Mouse (Mus musculus): ENCODE measurements around the gene Il1b. TPM values are rescaled to one million over a fixed set of nuclear protein-coding genes. Genes with fewer than 3 reads are reported as not detected.

The Il1b gene
- polyA plus RNA-seq (2014; fragmentation: Illumina TruSeq; extraction: RNeasy Lipid Tissue Mini Kit (QIAGEN cat#74804); ENCODE audit: low replicate concordance) = 5.3 TPM

GRCm38 (mm10) chr2:129371039-129371438 lies at the start of gene Il1b:
TSS of gene Il1b (minus strand) at chr2:129371139.

Other genes starting within 250 kb of the Il1b start
- 2.6 TPM for gene Chchd5, start 241.4 kb downstream of the Il1b start, polyA plus RNA-seq (2014; fragmentation: Illumina TruSeq; extraction: RNeasy Lipid Tissue Mini Kit (QIAGEN cat#74804); ENCODE audit: low replicate concordance)
- 38.3 TPM for gene Slc20a1, start 172.4 kb downstream of the Il1b start, polyA plus RNA-seq (2014; fragmentation: Illumina TruSeq; extraction: RNeasy Lipid Tissue Mini Kit (QIAGEN cat#74804); ENCODE audit: low replicate concordance)
- 12.7 TPM for gene Ckap2l, start 73.9 kb downstream of the Il1b start, polyA plus RNA-seq (2014; fragmentation: Illumina TruSeq; extraction: RNeasy Lipid Tissue Mini Kit (QIAGEN cat#74804); ENCODE audit: low replicate concordance)
- 8.1 TPM for gene Il1a, start 61.2 kb downstream of the Il1b start, polyA plus RNA-seq (2014; fragmentation: Illumina TruSeq; extraction: RNeasy Lipid Tissue Mini Kit (QIAGEN cat#74804); ENCODE audit: low replicate concordance)
- gene F830045P16Rik, start 165.5 kb upstream of the Il1b start, polyA plus RNA-seq (2014; fragmentation: Illumina TruSeq; extraction: RNeasy Lipid Tissue Mini Kit (QIAGEN cat#74804); ENCODE audit: low replicate concordance) = not detected
- gene Sirpa, start 221.7 kb upstream of the Il1b start, polyA plus RNA-seq (2014; fragmentation: Illumina TruSeq; extraction: RNeasy Lipid Tissue Mini Kit (QIAGEN cat#74804); ENCODE audit: low replicate concordance) = 7.9 TPM